Mouse (Mus musculus): ENCODE results near the gene Asgr2.

- no peak for TF ChIP-seq CTCF (IDR thresholded peaks at IDR 0.05; ENCODE audit: extremely low read depth, insufficient read depth, low read length)
- TF ChIP-seq POLR2A (IDR thresholded peaks at IDR 0.05; ENCODE audit: extremely low read depth, insufficient read depth, low read length) = no peak
Measured at GRCm38 (mm10) chr11:70099809-70100208, 7.4 kb downstream of the Asgr2 start.
